Mouse (Mus musculus): ENCODE data around the gene Zfp1.

Zfp1 gene

DNA sequence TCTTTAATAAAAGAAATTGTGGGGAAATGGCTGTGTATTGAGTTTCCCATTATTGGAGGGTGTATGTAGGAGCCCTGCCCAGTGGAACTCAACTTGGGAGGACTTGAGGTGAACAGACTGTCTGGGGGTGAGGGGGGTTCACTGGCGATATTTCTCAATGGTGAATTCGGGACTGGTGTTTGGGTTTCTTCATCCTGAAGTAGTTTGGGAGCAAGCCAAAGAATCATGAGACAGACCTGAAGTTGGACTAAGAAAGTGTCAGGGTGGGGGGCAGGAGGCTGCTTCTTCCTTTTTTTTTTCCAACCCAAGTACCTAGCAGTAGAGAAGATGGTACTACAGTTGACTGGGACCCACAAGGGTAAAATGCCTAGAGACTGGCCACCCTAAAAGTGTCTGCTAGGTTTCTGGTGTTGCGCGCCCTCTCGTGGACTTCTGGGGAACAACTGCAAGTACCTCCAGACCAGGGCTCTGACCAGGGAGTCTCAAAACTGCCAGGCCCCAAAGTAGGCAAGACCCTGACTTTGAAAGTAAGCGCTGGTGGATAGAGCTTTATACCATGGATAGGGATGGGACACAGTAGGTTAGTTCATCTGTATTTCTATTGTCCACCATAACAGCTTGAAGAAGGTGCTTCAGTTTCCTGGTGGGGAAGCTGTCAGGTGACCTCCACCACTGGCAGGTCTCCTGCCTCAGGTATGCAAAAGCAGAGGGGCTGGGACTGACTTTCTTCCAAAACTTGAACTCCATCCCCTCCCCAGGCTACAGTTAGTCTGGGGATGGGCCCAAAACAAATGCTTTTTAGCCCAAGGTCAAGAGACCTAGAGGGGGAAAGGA lies 17.3 kb upstream of the Zfp1 start:
- DNase-seq (ENCODE audit: low read depth) = peak; percentile 75

DNA sequence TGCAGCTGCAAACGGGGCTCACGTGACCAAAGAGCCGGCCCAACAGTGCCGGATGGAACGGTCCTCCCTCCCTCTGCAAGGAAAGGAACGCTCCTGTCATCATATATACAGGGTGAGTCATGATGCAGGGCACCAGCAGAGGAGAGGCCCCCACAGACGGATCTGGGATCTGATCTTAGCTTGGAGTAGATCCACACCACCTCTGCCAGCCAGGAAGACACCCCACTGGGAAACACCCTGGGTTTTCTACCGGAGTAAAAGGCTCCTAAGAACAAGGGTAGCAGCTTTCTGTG lies 16.7 kb upstream of the Zfp1 start:
- no peak for DNase-seq (ENCODE audit: low read depth)

DNA sequence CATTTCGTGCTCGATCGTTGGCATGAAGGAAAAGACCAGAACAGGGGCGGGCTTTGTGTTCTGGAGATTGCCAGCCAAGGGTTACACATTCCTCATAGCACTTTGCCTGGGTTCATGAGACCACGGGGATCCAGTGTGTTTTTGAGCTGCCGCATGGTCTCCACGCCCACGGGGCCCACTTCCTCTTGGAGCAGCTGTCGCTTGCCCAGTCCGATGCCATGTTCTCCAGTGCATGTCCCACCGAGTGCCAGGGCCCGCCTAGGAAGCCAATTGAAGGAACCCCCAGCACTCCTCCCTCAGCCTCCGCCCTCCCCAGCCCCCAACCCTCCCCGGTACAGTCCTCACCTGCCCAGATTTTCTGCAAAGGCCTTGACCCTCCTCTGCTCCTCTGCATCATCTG lies 16.3 kb upstream of the Zfp1 start:
- DNase-seq (ENCODE audit: low read depth) = no peak

DNA sequence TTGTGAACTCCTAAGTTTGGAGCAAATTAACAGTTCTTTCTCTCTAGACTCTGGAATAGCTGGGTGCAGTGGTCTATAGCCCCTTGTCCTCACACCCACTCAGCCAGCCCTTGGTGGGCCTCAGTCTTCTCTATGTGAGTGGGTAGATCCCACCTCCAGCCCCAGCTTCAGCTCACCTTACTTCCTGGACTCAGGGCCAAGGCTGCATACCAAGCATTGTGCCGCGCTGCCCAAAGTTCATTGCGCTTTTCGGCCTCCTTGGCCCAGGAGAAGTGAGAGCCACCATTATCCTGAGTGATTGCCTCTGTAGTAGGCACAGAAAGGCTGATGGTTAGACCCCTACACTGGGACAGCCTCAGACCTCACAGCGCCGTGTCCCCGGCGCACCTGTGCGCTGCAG lies 15.3 kb upstream of the Zfp1 start:
- DNase-seq (ENCODE audit: low read depth) = no peak

DNA sequence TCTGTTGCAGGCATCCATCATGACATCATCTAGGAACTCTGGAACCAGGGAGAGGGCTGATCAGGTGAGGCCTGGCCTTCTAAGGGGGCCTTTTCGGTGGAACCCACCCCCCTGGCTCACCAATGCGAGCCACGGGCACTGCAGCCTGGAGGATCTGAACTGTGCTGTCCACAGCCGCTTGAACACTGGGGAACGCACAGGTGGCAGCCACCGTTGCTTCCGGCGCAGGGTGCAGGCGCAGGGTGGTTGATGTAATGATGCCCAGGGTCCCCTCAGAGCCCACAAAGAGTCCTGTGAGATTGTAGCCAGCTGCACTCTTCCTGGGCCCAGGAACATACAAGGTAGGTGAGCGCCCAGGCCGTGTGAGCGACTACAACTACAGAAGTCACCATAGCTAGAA lies 14.8 kb upstream of the Zfp1 start:
- DNase-seq (ENCODE audit: low read depth) = no peak

DNA sequence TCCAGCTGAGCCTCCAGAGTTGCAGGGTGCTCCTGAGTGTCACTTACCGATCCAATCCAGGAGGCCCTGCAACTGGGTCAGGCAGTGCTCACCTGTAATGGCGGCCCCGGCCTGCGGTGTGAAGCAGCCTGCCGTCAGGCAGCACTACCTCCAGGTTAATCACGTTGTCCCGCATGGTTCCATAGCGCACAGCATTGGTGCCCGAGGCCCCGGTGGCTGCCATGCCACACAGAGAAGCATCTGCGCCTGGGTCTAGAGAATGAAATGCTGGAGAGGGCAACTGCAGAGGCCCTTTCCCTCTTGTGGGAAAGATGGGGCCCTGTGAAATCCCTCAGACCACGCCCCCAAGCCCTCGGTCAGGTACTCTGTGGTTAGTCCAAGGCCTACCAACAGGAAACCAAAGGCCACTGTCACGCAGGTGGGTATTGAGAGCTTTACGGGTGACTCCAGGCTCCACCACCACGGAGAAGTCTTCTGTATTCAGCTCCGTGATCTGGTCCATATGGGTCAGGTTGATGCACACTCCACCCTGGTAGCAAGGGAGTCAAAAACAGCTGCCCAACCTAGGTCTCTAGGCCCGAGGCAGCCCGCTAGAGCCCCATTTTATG lies 14.2 kb upstream of the Zfp1 start:
- no peak for DNase-seq (ENCODE audit: low read depth)

DNA sequence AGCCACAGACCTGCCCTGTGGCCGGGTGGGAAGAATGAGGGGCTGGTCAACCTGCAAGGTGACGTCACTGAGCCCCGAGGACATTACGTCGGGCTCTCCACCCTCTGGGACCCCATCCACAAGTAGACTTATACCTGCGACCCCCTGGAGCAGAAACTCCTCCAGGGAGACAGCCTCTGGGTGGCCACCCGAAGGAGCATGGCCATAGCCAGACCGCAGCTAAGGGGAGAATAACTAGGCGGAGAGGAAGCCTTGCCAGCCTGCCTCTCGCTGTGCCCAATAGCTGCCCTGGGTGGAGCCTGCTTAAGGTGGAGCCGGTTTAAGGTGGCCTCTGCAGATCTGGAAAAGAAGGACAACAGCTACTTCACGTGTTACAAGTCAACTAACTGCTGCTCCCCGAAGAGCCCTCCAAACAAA lies 13.1 kb upstream of the Zfp1 start, which contains the start of gene Ldhd:
Gene Ldhd, minus strand, starts transcription at position 270 of the 417 bp plus-strand sequence.
- DNase-seq (ENCODE audit: low read depth) = no peak

DNA sequence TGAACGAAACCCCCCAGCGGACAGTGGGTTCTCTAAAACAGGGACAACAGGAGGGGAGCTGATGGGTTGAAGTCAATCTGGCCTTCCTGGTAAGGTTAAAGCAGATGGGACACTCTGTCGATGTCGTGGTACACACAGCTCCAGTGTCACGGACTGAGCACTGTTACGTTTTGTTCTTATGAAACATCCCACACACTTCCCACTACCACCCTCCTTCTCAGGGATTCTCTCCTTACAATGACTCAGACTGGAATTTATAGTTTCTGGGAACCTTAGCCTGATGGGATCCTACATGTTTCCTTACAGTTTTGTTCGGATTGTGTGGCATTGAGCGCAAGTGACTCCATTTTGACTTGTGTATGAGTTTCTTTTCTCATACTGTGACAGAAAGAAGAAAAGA lies 11.6 kb upstream of the Zfp1 start:
- DNase-seq (ENCODE audit: low read depth) = no peak

DNA sequence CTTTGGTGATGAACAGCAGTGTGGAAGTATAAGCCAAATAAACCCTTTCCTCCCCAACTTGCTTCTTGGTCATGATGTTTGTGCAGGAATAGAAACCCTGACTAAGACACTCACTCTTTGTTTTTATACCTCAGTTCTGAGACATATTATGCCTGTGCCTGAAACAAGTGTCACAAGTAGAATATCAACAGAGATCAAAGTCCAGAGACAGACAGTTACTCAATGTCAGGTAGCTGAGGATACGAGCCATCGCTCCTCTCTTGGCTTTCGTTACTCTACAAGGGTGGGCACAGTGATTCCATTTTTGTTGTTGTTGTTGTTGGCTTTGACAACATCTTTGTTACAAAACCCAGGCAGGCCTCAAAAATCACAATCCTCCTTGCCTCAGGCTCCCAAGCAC lies 10.2 kb upstream of the Zfp1 start:
- no peak for DNase-seq (ENCODE audit: low read depth)

DNA sequence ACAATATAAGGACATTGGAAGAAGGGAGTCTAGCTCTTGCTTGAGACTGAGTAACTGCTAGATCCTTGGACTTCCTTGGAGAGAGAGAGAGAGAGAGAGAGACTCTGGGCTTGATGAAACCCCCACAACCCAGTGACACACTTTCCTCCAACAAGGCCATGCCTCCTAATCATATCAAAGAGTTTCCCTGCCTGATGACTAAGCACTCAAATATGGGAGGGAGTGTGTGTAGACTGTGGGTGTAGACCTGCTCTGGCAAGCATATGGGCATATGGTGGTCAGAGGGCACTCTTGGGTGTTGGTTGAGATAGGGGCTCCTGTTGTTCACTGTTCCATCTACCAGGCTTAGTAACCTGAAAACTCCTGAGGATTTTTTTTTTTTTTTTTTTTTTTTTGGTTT lies 5.1 kb upstream of the Zfp1 start:
- DNase-seq (ENCODE audit: low read depth) = no peak

DNA sequence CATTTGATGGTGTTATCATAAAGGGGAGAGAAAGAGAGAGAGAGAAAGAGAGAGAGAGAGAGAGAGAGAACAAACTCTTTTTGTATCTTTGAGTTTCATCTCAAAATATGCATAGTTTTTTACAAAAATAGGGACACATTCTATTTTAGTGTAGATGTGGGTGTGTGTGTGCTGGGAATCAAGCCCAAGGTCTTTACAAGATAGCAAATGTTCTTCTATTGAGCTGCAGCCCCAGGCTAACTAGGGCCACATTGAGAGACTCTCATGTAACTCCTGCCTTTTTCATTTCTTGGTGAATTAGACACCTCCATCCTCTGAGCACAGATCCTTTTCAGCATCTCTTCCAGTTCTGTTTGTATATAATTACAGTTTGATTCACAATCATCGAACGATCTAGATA lies 2.1 kb upstream of the Zfp1 start:
- no peak for DNase-seq (ENCODE audit: low read depth)

DNA sequence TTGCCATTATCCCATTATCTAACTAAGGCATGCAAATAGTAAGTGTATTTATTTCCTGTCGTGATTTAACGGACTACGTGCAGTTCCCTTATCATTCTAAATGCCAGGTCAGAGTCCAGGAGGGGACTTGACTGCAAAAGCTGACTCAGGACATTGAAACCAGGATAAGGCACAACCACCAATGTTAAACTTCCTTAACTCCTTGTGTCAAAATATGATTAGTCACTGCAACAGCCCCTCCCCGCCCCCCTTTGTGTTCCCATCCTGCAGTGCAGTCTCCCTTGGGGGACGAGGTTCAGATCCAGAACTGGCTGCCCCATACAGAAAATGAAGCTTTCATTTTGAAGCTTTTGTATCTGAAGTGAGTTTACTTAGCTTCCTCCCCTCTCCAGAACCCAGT lies 705 bp upstream of the Zfp1 start:
- DNase-seq (ENCODE audit: low read depth) = peak; percentile 56

DNA sequence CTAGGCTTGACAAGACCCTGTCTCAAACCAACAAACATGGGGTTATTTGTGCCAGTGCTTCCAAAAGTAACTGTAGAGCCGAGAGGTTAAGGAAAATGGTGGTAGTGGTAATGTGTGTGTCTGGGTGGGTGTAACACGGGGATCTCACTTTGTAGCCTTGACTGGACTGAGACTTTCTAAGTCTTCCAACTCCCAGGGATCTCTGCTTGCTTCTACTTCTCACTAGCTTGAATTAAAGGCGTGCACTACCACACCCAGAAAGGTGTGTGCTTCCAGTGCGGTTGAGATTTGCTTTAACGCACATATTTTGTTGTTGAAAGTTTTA lies 300 bp upstream of the Zfp1 start:
- DNase-seq (ENCODE audit: low read depth) = no peak

DNA sequence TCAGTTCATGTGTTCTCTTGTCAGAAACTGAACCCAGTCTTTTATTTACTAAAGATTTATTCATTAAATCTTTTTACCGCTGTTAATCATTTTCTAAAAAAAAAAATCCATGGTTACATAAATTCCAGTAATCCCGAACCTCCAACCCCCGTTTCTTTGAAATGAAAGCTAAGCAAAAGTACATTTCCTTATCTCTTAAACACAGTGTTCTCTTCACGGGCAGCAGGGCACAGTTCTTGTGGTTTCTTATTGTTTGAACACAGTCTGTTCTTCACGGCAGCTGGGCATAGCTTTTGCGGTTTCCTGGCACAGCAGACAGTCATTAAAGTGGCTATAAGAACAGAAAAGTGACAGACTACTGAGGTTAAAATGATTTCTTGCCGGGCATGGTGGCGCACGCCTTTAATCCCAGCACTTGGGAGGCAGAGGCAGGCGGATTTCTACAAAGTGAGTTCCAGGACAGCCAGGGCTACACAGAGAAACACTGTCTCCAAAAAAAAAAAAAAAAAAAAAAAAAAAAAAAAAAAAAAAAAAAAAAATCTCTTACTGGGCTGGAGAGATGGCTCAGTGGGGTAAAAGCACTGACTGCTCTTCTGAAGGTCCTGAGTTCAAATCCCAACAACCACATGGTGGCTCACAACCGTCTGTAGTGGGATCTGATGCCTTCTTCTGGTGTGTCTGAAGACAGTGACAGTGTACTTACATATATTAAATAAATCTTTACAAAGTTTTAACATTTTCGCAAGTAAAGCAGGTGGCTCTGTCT lies 1.3 kb downstream of the Zfp1 start:
- peak; percentile 71 for DNase-seq (ENCODE audit: low read depth)

DNA sequence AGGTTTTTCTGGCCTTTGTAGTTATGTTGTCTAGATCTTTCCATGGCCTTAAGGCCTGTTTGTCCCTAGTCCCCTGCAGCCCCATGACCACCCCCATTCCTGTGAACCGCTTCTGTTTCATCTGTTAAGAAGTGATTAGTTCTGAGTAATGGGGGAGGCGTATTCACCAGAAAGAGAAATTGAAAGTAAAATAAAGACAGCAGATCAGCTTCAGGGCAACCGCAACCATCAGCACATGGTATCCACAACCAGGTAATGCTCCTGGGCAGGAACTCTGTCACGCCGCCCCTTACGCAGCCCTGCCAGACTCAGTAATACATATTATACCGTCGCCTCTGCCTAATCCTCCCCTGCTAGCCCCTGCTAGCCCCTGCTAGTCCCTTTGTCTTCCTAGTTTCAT lies 2.5 kb downstream of the Zfp1 start:
- DNase-seq (ENCODE audit: low read depth) = no peak

DNA sequence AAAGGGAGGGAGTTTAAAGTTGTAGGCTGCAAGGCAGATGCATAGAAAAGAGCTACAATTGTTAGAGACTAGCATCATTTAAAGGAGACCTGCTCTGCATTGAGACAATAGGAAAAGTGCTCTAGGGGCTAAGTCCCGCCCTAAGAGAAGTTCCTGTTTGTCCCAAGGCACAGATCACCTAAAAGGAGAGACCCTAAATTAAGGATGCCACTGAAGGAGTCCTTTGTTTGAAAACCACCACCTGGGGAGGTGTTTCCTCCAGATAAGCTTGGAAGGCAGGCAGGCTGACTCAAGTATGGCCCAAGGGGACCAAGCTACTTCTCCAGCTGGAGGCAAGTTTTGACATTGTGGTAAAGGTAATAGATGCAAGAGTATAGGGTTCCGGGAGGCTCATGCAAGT lies 5.6 kb downstream of the Zfp1 start:
- DNase-seq (ENCODE audit: low read depth) = no peak

DNA sequence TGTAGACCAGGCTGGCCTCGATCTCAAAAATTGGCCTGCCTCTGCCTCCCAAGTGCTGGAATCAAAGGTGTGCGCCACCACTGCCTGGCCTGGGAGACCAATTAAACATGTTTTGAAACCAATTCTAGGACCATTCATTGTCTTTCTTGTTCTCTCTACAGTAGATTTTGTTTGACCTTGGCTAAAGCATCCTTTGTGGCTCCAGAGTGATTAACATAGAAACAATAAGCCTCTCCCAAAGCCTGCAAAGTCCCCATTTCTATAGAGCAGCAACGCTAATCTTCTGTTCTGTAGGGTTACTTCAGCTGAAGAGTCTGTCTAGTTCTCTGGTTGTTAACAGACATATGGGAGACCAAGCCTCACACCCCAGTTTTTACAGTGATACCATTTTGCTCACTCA lies 7.5 kb downstream of the Zfp1 start:
- no peak for DNase-seq (ENCODE audit: low read depth)

DNA sequence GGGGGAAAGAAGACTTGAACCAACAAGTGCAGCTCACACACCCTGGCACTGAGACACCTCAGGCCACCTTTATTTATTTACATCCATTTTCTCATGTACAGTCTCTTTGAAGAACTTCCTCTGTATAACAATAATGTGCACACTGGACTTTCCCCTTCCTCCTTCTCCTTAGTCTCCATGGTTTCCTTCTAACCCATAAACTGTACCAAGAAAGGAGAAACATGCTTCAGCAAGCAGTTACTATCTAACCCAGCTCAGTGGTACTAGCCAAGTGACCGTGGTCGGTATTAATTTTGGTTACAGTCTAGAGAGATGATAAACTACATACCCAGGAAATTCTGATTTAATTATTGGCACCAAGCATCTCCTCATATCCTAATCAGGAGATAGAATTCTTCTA lies 10.3 kb downstream of the Zfp1 start:
- DNase-seq (ENCODE audit: low read depth) = no peak

DNA sequence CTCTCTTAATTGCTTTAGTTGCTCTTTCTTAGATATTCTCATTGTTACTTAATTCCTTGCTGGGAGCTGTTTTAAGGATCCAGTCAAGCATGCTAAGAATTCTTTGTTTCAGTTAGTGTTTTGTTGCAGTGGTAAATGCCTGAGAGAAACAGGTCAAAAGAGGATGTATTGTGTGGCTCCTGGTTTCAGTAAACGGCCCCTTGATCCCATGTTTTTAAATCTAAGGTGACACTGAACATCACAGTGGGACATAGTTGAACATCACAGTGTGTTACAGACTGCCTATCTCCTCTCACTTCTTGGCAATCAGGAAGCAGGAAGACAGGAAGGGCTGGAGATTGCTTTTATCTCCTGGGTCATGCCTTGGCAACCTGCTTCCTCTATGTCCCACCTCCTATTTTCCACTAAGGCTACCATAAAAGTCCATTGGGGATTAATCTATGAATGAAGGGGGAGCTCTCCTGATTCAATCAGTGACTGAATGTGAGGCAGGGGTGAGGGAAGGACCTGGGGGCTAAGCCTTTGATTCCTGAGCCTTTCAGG lies 14.2 kb downstream of the Zfp1 start:
- no peak for DNase-seq (ENCODE audit: low read depth)

DNA sequence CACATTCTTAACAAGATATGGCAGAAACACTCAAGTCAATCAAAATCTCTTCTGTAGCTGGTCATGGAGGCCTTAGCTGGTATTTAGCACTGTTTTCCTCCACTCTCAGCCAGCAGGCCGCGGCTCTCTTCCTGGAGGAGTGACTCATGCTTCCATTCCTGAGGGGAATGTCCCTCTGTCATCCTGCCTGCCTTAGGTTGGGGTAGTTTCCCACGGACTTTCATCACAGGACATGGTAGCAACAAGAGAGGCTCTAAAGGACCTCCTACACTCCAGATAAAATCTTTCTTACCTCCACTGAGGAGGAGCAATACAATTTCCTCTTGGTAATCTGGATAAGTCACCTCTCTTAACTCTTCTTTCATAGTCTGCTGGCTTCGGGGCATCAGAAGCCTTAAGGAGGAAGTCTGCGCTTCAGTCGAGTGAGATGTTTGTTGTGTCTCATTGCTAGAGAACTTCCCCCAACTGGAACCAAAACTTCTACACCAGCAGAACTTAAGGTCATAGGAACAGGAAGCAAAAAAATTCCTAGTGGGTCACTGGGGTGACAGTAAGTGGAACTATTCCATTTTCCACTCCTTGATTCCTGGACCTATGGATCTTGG lies 15.7 kb downstream of the Zfp1 start:
- no peak for DNase-seq (ENCODE audit: low read depth)

DNA sequence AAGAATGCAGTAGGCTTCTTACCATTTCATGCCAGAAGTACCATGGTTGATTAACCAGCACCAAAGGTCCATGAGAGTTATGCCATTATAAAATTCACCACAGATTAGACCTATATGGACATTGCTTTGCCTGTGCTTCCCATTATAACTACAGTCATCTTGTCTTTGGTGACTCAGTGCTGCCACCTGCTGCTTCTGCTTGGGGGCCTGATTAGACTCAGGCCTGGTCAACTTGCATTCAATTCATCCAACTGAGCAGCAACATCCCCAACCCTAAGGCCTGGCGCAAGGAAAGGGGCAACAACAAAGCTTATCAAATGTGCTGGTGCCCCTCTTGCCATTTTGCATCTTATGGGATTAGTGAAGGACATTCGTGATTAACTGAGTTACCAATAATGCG lies 19.3 kb downstream of the Zfp1 start:
- DNase-seq (ENCODE audit: low read depth) = peak; percentile 58

DNA sequence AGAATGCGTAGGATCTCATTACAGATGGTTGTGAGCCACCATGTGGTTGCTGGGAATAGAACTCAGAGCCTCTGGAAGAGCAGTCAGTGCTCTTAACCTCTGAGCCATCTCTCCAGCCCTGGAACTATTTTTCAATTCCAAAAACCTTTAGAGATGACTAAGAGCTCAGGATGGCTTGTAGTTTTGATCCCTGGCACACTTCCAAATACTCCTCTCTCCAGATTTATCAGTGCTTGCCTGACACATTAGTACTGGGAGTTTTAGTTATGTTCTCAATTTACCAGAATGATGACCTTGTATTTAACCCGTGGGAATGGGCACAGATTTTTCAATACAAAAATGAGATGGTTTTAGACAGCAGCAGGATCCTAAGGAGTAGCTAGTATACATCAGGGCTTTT lies 23.6 kb downstream of the Zfp1 start:
- DNase-seq (ENCODE audit: low read depth) = no peak

DNA sequence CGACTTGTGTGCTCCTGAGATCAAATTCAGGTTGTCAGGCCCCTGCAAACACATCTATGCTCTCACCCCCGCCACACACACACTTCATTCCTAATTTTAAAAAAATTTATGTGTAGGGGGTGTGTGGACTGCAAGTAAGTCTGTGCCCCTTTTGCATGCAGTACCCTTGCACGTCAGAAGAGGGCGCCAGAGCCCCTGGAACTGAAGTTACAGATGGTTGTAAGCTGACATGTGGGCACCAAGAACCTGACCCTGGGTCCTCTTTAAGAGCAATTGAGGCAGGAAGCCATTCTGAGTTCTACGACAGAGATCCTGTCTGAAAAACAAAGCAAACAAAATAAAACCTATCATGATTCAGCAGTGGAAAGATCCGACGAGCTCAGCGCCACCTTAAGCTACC lies 33.0 kb downstream of the Zfp1 start:
- peak; percentile 23 for DNase-seq (ENCODE audit: low read depth)
